Mouse (Mus musculus) E14TG2a.4 (cell line): ENCODE measurements around the gene Uba2.

Experiments used
- H3K27me3 ChIP-seq: 2 replicates; pipeline ENCODE4 v1.6.1; 2014; ENCODE audit warnings: low read length, control low read depth; ENCODE audit not compliant: insufficient read depth
- H3K36me3 ChIP-seq: 2 replicates; pipeline ENCODE4 v1.6.1; 2014; ENCODE audit warnings: low read length, control low read depth; ENCODE audit not compliant: insufficient read depth
- H3K4me1 ChIP-seq: replicated peaks from 2 replicates; pipeline ENCODE4 v1.6.1; 2014; ENCODE audit warnings: low read depth, low read length, control low read depth
- H3K4me3 ChIP-seq: replicated peaks from 2 replicates; pipeline ENCODE4 v1.5.1; 2014; ENCODE audit warnings: mild to moderate bottlenecking, low read length
- H3K9me3 ChIP-seq: 2 replicates; pipeline ENCODE4 v1.6.1; 2014; ENCODE audit warnings: low read length, control low read depth
- CTCF ChIP-seq: conservative IDR thresholded peaks from 2 replicates; pipeline ENCODE4 v1.5.1; 2014; ENCODE audit warnings: low read length
- NANOG ChIP-seq: IDR thresholded peaks from 2 replicates; pipeline ENCODE4 v1.6.1; 2014; ENCODE audit warnings: borderline replicate concordance, low read length, mixed read lengths
- POU5F1 ChIP-seq: IDR thresholded peaks from 2 replicates; pipeline ENCODE4 v1.6.1; 2014; ENCODE audit warnings: low read length, borderline replicate concordance

The Uba2 gene

GRCm38 (mm10) chr7:34141123-34141522 is 28.3 kb downstream of the Uba2 start:
- H3K27me3 ChIP-seq: no peaks in the 10 kb centered on the region
- H3K4me1 ChIP-seq: peaks cover 62% of the 10 kb centered on the region
- peaks cover 62% of the 10 kb centered on the region for H3K36me3 ChIP-seq
- no peaks in the 10 kb centered on the region for H3K9me3 ChIP-seq
- no peak overlapping the region for H3K4me3 ChIP-seq
- TF ChIP-seq POU5F1 (no peak), NANOG (no peak), CTCF (no peak)

- peaks cover 54% of the 10 kb centered on the region for H3K4me1 ChIP-seq
- H3K27me3 ChIP-seq: no peaks in the 10 kb centered on the region
- H3K4me3 ChIP-seq: no peak overlapping the region
- no peaks in the 10 kb centered on the region for H3K9me3 ChIP-seq
- TF ChIP-seq NANOG (no peak), POU5F1 (no peak), CTCF (no peak)
- peaks cover 46% of the 10 kb centered on the region for H3K36me3 ChIP-seq
Measured at GRCm38 (mm10) chr7:34139493-34139892, 29.9 kb downstream of the Uba2 start.

GRCm38 (mm10) chr7:34134336-34134735 is 35.1 kb downstream of the Uba2 start:
- TF ChIP-seq POU5F1 (no peak), CTCF (no peak), NANOG (no peak)

GRCm38 (mm10) chr7:34133117-34133762 is 36.2 kb downstream of the Uba2 start, which contains the start of gene Wtip:
Gene Wtip (minus strand): TSS chr7:34133268.
- Histone ChIP-seq H3K36me3 (peaks cover 19% of the 10 kb centered on the region), H3K9me3 (peaks cover 4% of the 10 kb centered on the region; the same call in 1 of the 2 replicates), H3K4me3 (peak within 1 kb of the TSS; percentile 85), H3K27me3 (no peaks in the 10 kb centered on the region), H3K4me1 (peaks cover 42% of the 10 kb centered on the region)
- TF ChIP-seq CTCF (no peak), NANOG (no peak), POU5F1 (no peak)

More at GRCm38 (mm10) chr7:34134336-34134735, 35.1 kb downstream of the Uba2 start:
- no peaks in the 10 kb centered on the region for H3K27me3 ChIP-seq
- H3K4me3 ChIP-seq: no peak overlapping the region
- peaks cover 17% of the 10 kb centered on the region for H3K36me3 ChIP-seq
- H3K4me1 ChIP-seq: peaks cover 42% of the 10 kb centered on the region
- H3K9me3 ChIP-seq: no peaks in the 10 kb centered on the region

- Histone ChIP-seq H3K27me3 (no peaks in the 10 kb centered on the region), H3K36me3 (peaks cover 19% of the 10 kb centered on the region), H3K4me1 (peaks cover 42% of the 10 kb centered on the region), H3K9me3 (peaks cover 11% of the 10 kb centered on the region), H3K4me3 (peak overlapping the region; percentile 85)
- TF ChIP-seq POU5F1 (no peak), CTCF (no peak), NANOG (no peak)
Measured at GRCm38 (mm10) chr7:34132355-34133079, 36.9 kb downstream of the Uba2 start.

GRCm38 (mm10) chr7:34131959-34132354 is 37.4 kb downstream of the Uba2 start:
- Histone ChIP-seq H3K27me3 (no peaks in the 10 kb centered on the region), H3K9me3 (peaks cover 16% of the 10 kb centered on the region), H3K4me1 (peaks cover 42% of the 10 kb centered on the region), H3K36me3 (peaks cover 22% of the 10 kb centered on the region), H3K4me3 (peak overlapping the region; percentile 85)
- no peak for TF ChIP-seq NANOG
- TF ChIP-seq CTCF: no peak

GRCm38 (mm10) chr7:34131118-34131517 is 38.3 kb downstream of the Uba2 start:
- H3K9me3 ChIP-seq: peaks cover 18% of the 10 kb centered on the region
- H3K27me3 ChIP-seq: no peaks in the 10 kb centered on the region
- H3K36me3 ChIP-seq: peaks cover 26% of the 10 kb centered on the region
- peaks cover 43% of the 10 kb centered on the region for H3K4me1 ChIP-seq
- H3K4me3 ChIP-seq: peak overlapping the region; percentile 85; the same call in 1 of the 2 replicates
- TF ChIP-seq POU5F1: no peak
- TF ChIP-seq CTCF: no peak
- no peak for TF ChIP-seq NANOG

GRCm38 (mm10) chr7:34126291-34126690 is 43.1 kb downstream of the Uba2 start:
- Histone ChIP-seq H3K4me3 (no peak overlapping the region), H3K36me3 (peaks cover 51% of the 10 kb centered on the region), H3K27me3 (no peaks in the 10 kb centered on the region), H3K4me1 (peaks cover 42% of the 10 kb centered on the region), H3K9me3 (peaks cover 18% of the 10 kb centered on the region)
- TF ChIP-seq CTCF (peak; percentile 44), NANOG (no peak), POU5F1 (no peak)
